Mouse (Mus musculus) inflammation-experienced regulatory T-cells, adult 6 months (primary cell): Measurements from ENCODE around the gene Rrm2. TPM values are rescaled to one million over a fixed set of nuclear protein-coding genes. Genes with fewer than 3 reads are reported as not detected.

Source experiments
- ATAC-seq: one replicate; pipeline ENCODE4 v1.8.0; 2017
- polyA plus RNA-seq, 3 experiments: library from polyadenylated mRNA; unstranded; fragments of 100-300 nt; shearing (Covaris generic); gene quantifications; one replicate each; pipeline ENCODE4 v1.2.1; 2017

Rrm2 gene
- polyA plus RNA-seq, 3 experiments from 2014 or later = 41.3 to 492 (median 44.8) TPM

DNA sequence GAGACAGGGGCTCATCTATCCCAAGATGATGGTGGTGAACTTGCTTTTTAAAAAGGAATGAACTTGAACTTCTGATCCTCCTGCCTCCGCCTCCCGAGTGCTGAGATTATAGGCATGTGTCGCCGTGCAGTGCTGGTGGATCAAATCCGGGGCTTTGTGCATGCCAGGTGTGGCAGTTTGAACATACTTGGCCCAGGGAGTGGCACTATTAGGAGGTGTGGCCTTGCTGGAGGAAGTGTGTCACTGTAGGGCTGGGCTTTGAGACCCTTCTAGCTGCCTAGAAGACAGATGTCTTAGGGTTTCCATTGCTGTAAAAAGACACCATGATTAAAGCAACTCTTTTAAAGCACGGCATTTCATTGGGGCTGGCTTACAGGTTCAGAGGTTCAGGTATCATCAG is 42.5 kb downstream of the Rrm2 start:
- no peak for ATAC-seq

GRCm38 (mm10) chr12:24753680-24754079 is 45.6 kb downstream of the Rrm2 start:
- ATAC-seq = no peak

DNA sequence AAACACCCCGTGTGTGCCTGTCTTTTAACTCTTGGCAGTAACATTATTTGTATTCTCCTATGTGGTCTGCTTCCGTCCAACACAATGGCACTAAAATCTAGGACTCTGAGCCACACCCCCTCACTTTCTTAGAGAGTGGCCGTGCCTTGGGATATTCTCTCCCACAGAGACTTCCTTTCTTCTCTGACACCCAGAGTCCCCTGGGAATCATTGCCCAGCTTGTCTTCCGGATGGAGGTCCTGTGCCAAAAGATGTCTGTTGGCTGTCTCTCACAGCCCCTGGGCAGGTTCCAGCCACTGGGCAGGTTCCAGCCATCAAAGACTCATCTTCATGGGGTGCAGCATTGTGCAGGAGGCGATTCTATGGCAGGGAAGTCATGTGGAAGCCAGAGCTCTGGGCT is 46.7 kb downstream of the Rrm2 start:
- ATAC-seq = no peak

GRCm38 (mm10) chr12:24755471-24755870 is 47.4 kb downstream of the Rrm2 start:
- no peak for ATAC-seq

DNA sequence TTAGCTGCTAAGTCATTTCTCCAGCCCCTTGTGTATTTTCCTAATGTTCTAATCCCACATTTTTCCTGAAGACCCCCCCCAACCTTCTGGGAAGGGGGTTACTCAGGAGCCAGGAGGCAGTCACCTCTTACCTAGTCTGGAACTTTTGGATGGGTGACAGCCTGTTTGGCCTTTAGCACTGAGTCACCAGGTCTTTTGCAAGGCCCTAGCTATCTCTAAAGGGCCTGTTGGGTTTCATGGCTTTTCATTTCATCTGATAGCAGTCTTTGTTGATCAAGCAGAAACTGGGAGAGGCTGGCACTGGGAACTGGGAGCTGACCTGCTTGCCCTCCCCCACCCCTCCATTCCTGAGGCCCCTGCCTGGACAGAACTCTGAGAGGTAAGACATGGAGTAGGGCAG is 49.3 kb downstream of the Rrm2 start:
- no peak for ATAC-seq

DNA sequence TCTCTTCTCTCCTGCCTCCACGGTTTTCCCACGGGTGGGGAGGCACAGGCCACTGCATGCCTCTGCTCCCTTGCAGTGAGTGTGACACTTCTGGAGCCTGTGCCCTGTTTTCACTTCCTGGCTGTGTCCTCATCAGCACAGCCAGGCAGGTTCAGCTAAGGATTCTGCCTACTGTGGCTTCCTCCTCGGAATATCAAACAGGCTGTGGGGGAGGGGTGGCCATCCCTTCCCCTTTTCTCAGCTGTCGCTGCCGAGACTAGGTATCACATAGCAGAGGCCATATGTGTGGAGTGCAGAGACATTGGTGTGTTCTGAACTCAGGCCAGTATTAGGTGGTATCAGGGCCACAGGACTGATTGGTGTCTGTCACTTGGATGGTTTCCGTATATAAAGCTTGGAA is 50.3 kb downstream of the Rrm2 start:
- ATAC-seq = no peak

DNA sequence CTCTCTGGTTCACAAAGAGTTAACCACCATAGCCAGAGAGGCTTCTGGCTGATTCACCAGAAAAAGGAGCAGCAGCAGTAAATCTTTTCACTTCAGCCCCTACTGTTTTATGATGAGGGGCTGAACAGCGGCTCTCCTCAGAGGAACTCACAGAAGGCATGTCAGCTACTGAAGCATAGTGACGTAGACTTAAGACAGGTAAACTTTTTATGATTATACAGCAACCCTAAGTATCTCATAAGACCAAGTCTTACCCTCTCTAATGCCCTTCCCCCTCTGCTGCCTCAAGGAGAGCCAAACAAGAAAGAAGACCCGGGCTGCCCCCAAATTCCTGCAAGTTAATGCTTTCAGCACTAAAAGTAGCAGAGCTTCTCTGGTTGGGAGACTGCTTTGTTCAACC is 54.2 kb downstream of the Rrm2 start:
- no peak for ATAC-seq

Other genes starting within 250 kb of the Rrm2 start
- gene Taf1b, start 209.9 kb upstream of the Rrm2 start, polyA plus RNA-seq = 10 to 100 TPM; 66.4 to 86.6 (median 67.8) TPM
- 1 to 10 TPM; 3.3 to 4.7 (median 4.0) TPM for gene Grhl1, start 136.0 kb upstream of the Rrm2 start, polyA plus RNA-seq
- gene Klf11, start 57.0 kb upstream of the Rrm2 start, polyA plus RNA-seq = 1 to 10 TPM; 2.3 to 3.6 (median 2.7) TPM
- gene Cys1, start 26.4 kb upstream of the Rrm2 start, polyA plus RNA-seq = not detected
- not detected for gene Mboat2, start 122.6 kb downstream of the Rrm2 start, polyA plus RNA-seq